Mouse (Mus musculus) heart, adult 2 months (tissue): ENCODE measurements around the gene Slc7a5. TPM values are rescaled to one million over a fixed set of nuclear protein-coding genes. Genes with fewer than 3 reads are reported as not detected.
A peak's percentile ranks its signal among the peaks of the same experiment; 100 is the strongest.

Experiments
- DNase-seq, 2 experiments: peaks; one replicate each; pipeline ENCODE4 v3.0.0; 2021
- H3K27ac ChIP-seq: fragments of 200-600 bp; 2 replicates; pipeline ENCODE4 v1.8.1; 2022
- H3K27me3 ChIP-seq: fragments of 200-500 bp; 2 replicates; pipeline ENCODE4 v1.6.1; 2012; ENCODE audit warnings: mild to moderate bottlenecking, low read length, inconsistent platforms, mixed read lengths; ENCODE audit not compliant: control insufficient read depth, insufficient read depth
- H3K36me3 ChIP-seq: fragments of 200-500 bp; 2 replicates; pipeline ENCODE4 v1.6.1; 2012; ENCODE audit warnings: low read length, inconsistent platforms; ENCODE audit not compliant: control insufficient read depth, insufficient read depth
- H3K4me1 ChIP-seq: fragments of 200-500 bp; 2 replicates; pipeline ENCODE4 v1.6.1; 2011; ENCODE audit warnings: low read length; ENCODE audit not compliant: control insufficient read depth, insufficient read depth
- H3K4me3 ChIP-seq: fragments of 200-600 bp; 2 replicates; pipeline ENCODE4 v1.8.1; 2022
- H3K79me2 ChIP-seq: fragments of 200-500 bp; replicated peaks from 2 replicates; pipeline ENCODE4 v1.6.1; 2012; ENCODE audit warnings: mild to moderate bottlenecking, inconsistent platforms, low read length, moderate library complexity, mixed read lengths; ENCODE audit not compliant: control insufficient read depth, insufficient read depth
- H3K9ac ChIP-seq: fragments of 200-500 bp; 2 replicates; pipeline ENCODE4 v1.6.1; 2012; ENCODE audit warnings: low read depth, mild to moderate bottlenecking, control low read depth, inconsistent platforms, low read length, mixed read lengths
- CTCF ChIP-seq: fragments of 200-600 bp; IDR thresholded peaks from 2 replicates; pipeline ENCODE4 v1.8.1; 2022; ENCODE audit warnings: antibody characterized with exemption, mild to moderate bottlenecking, moderate library complexity
- EP300 ChIP-seq: fragments of 200-500 bp; IDR thresholded peaks from 2 replicates; pipeline ENCODE4 v1.6.1; 2011; ENCODE audit warnings: low read depth, low read length, control low read depth; ENCODE audit not compliant: insufficient read depth
- POLR2A ChIP-seq: fragments of 200-500 bp; IDR thresholded peaks from 2 replicates; pipeline ENCODE4 v1.6.1; 2011; ENCODE audit warnings: mild to moderate bottlenecking, low read depth, low read length, control low read depth; ENCODE audit not compliant: insufficient read depth
- WGBS: fragments of 180-500 bp; shearing (Covaris S2); methylation state at CpG from one replicate; pipeline ENCODE4 v1.1.7; 2018; 5-methylcytosine and 5-hydroxymethylcytosine counted together
- intact Hi-C: fragments of 180-260 bp; cut with DNase I; formaldehyde crosslinking; loops from one replicate; pipeline ENCODE4 v1.15.1; 2025
- polyA plus RNA-seq: library from polyadenylated mRNA; depleted of rRNA; stranded (reverse); fragments of >200 nt; gene quantifications from 2 replicates; pipeline ENCODE4 v1.2.3, GENCODE M21; 2012
- total RNA-seq, 2 experiments: library from RNA; stranded (reverse); gene quantifications; 2 replicates each; pipeline ENCODE4 v1.2.3; 2021

The Slc7a5 gene
- total and polyA plus RNA-seq, 3 experiments = 3.1 to 5.2 (median 4.6) TPM

DNA sequence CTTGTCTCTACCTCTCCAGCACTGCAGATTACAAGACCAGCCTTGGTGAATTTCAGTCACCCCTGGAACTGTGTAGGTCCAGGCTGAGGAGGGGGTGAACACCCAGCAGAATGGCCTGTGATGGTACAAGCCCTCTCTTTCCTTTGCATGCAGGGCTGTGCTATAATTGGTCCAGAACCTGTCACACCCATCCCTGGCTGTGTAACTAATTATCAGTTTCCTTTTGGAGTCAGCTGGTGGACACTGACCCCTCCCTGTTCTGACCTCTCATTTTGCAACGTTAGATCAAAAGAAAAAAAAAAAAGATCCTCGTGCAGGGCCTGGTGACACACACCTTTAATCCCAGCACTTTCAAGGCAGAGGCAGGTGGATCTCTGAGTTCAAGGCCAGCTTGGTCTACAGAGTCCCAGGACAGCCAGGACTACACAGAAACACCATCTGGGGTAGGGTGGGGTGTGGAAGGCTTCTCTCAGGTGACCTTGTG lies 35.6 kb upstream of the Slc7a5 start:
- 13% methylated on average over 2 of the region's 2 CpGs for WGBS
- Histone ChIP-seq H3K36me3 (no peaks in the 10 kb centered on the region), H3K9ac (no peak overlapping the region), H3K4me3 (no peak overlapping the region), H3K27me3 (no peaks in the 10 kb centered on the region), H3K27ac (no peak overlapping the region), H3K79me2 (no peaks in the 10 kb centered on the region), H3K4me1 (peaks cover 2% of the 10 kb centered on the region)
- intact Hi-C loops = no loop called here
- TF ChIP-seq POLR2A (0 out of 2 replicates have a peak, but pooled peaks have one; percentile 13), EP300 (0 out of 2 replicates have a peak, but pooled peaks have one; percentile 18), CTCF (no peak)
- DNase-seq = no peak

DNA sequence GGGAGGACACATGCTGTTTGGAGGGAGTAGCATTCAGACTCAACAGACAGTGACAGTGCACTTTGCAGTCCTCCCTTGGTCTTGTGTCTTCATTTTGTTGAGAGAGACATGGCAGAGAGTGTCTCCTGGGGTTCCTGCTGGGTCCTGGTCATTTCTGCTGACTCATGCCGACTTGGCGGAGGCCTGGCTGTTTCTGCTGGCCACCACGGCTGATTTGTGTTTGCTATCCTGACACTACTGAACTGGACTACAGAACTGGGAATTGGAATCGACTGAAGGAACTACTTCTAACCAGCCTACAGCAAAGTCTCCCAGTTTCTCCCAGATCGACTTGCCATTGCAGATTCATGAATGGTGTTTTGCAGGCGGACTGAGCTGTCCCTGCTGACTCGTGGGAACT lies 31.2 kb upstream of the Slc7a5 start:
- Histone ChIP-seq H3K27me3 (no peaks in the 10 kb centered on the region), H3K36me3 (no peaks in the 10 kb centered on the region), H3K79me2 (no peaks in the 10 kb centered on the region), H3K9ac (no peak overlapping the region), H3K4me3 (no peak overlapping the region), H3K4me1 (no peaks in the 10 kb centered on the region; the same call in 1 of the 2 replicates), H3K27ac (no peak overlapping the region)
- DNase-seq = no peak
- WGBS = 80% methylated on average over 7 of the region's 7 CpGs
- no peak for TF ChIP-seq EP300
- TF ChIP-seq POLR2A = no peak
- no peak for TF ChIP-seq CTCF
- intact Hi-C loops = no loop called here

DNA sequence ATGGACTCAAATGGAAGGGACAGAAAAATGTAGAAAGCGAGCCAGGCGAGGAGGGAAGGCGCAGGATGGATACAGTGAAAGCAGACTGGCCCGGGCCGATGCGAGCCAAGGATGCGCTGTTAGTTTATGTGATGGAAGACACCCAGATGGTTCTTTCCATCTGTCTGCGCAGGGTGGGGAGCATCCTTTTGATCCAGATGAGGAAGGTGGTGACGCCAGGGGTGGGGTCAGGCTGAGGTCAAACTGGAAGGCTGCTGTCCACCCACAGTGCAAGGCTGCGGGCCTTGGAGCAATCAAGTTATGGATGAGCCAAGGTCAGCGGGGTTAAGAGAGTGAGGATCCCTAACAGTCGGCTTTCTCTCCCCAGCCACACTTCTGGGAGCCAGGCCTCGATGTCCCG lies 28.9 kb upstream of the Slc7a5 start:
- intact Hi-C loops = no loop called here
- Histone ChIP-seq H3K36me3 (no peaks in the 10 kb centered on the region), H3K4me1 (no peaks in the 10 kb centered on the region; the same call in 1 of the 2 replicates), H3K79me2 (no peaks in the 10 kb centered on the region), H3K4me3 (no peak overlapping the region), H3K27me3 (no peaks in the 10 kb centered on the region), H3K27ac (no peak overlapping the region), H3K9ac (no peak overlapping the region)
- no peak for DNase-seq
- TF ChIP-seq POLR2A (no peak), CTCF (no peak), EP300 (no peak)
- WGBS = 75% methylated on average over 14 of the region's 14 CpGs

DNA sequence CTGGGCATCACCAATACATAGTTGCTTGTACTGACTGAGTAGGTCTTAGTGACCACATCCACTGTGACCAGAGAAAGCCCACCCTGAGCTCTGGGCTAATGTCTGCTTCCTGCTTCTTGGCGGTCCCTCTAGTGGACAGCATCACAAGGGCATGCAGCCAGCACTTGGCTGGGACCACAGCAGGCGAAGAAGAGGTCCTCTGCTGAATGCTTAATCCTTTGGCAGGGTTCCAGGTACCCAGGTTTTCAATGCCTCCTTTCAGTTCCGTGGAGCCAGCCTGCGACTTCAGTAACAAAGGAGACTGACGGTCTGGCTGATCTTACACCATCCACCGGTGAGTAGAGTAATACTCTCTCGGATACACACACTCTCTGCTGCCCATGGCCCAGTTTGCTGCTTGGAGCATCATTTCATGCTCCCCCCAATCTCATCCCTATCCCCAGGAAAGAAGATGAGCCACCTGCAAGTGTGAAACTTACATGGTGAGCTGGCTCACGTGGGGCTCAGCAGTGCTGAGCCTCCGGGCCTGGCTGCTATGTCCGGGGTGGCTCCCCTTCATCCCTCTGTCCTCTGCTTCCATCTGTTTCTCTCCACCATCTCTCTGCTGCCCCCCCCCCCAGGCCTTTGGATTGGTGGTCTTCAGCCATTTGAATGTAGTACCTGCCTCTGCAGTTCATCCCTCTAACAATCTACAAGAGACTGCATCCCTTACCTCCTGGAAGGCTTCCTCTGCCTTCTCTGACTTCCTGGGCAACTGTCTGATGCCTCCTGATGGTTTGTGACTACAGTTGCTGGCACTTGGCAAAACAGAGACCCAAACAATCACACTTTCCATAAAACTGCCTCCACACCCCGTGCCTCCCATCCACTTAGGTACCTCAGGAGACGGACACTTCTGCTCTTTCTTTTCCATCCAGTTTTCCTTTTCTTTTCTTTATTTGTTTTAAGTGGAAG lies 28.1 kb upstream of the Slc7a5 start:
- 58% methylated on average over 12 of the region's 12 CpGs for WGBS
- no peaks in the 10 kb centered on the region for H3K27me3 ChIP-seq
- intact Hi-C loops = no loop called here
- no peak for DNase-seq
- no peaks in the 10 kb centered on the region for H3K79me2 ChIP-seq
- H3K4me3 ChIP-seq = no peak overlapping the region
- no peak overlapping the region for H3K9ac ChIP-seq
- H3K4me1 ChIP-seq = no peaks in the 10 kb centered on the region; the same call in 1 of the 2 replicates
- H3K27ac ChIP-seq = no peak overlapping the region
- TF ChIP-seq CTCF = peak; percentile 45
- no peak for TF ChIP-seq EP300
- no peak for TF ChIP-seq POLR2A
- H3K36me3 ChIP-seq = no peaks in the 10 kb centered on the region

- no peak overlapping the region for H3K9ac ChIP-seq
- no peak overlapping the region for H3K27ac ChIP-seq
- no peak for DNase-seq
Observed at GRCm38 (mm10) chr8:121934923-121935322, 27.4 kb upstream of the Slc7a5 start.

GRCm38 (mm10) chr8:121934506-121934905 lies 27.0 kb upstream of the Slc7a5 start:
- Histone ChIP-seq H3K27ac (no peak overlapping the region), H3K4me3 (no peak overlapping the region), H3K36me3 (no peaks in the 10 kb centered on the region), H3K27me3 (no peaks in the 10 kb centered on the region), H3K79me2 (no peaks in the 10 kb centered on the region), H3K4me1 (no peaks in the 10 kb centered on the region; the same call in 1 of the 2 replicates), H3K9ac (no peak overlapping the region)
- intact Hi-C loops = no loop called here
- WGBS = 40% methylated on average over 4 of the region's 4 CpGs
- TF ChIP-seq EP300 (no peak), CTCF (peak; percentile 81)
- peak; percentile 32 to 45 for DNase-seq

More at GRCm38 (mm10) chr8:121934923-121935322, 27.4 kb upstream of the Slc7a5 start:
- no peaks in the 10 kb centered on the region for H3K36me3 ChIP-seq
- no peaks in the 10 kb centered on the region for H3K79me2 ChIP-seq
- no peak overlapping the region for H3K4me3 ChIP-seq
- no peaks in the 10 kb centered on the region; the same call in 1 of the 2 replicates for H3K4me1 ChIP-seq
- intact Hi-C loops = no loop called here
- TF ChIP-seq EP300 (no peak), POLR2A (no peak), CTCF (no peak)
- H3K27me3 ChIP-seq = no peaks in the 10 kb centered on the region
